Mouse (Mus musculus) neural tube, embryonic 11.5 days (tissue): ENCODE results near the gene Tshz2. TPM values are rescaled to one million over a fixed set of nuclear protein-coding genes. Genes with fewer than 3 reads are reported as not detected.

Source experiments
- ATAC-seq: fragments of 200-750 bp; cut with Nextera tagmentation; 2 replicates; pipeline ENCODE4 v1.8.0; 2017; ENCODE audit warnings: moderate number of reproducible peaks, mild to moderate bottlenecking, moderate TSS enrichment, moderate library complexity; ENCODE audit not compliant: insufficient read depth, low FRiP score, low TSS enrichment
- DNase-seq: peaks from one replicate; pipeline ENCODE4 v3.0.0-alpha.2; 2015; ENCODE audit warnings: low spot score
- H3K27ac ChIP-seq: fragments of 300-500 bp; sonication (generic); 2 replicates; pipeline ENCODE4 v1.5.1; 2014; ENCODE audit warnings: low read depth, mild to moderate bottlenecking, low read length
- H3K27me3 ChIP-seq: fragments of 300-500 bp; sonication (generic); 2 replicates; pipeline ENCODE4 v1.6.1; 2014; ENCODE audit warnings: mild to moderate bottlenecking, low read length, mixed read lengths; ENCODE audit not compliant: control insufficient read depth, insufficient read depth
- H3K36me3 ChIP-seq: fragments of 300-500 bp; sonication (generic); 2 replicates; pipeline ENCODE4 v1.6.1; 2014; ENCODE audit warnings: mild to moderate bottlenecking, low read length, moderate library complexity, mixed read lengths; ENCODE audit not compliant: control insufficient read depth, insufficient read depth
- H3K4me1 ChIP-seq: fragments of 300-500 bp; sonication (generic); 2 replicates; pipeline ENCODE4 v1.6.1; 2014; ENCODE audit warnings: low read length, mixed read lengths; ENCODE audit not compliant: control insufficient read depth, insufficient read depth
- H3K4me2 ChIP-seq: fragments of 300-500 bp; sonication (generic); 2 replicates; pipeline ENCODE4 v1.6.1; 2014; ENCODE audit warnings: low read depth, mild to moderate bottlenecking, moderate library complexity
- H3K4me3 ChIP-seq: fragments of 300-500 bp; sonication (generic); 2 replicates; pipeline ENCODE4 v1.5.1; 2014; ENCODE audit warnings: low read depth, low read length
- H3K9ac ChIP-seq: fragments of 300-500 bp; sonication (generic); 2 replicates; pipeline ENCODE4 v1.6.1; 2014; ENCODE audit warnings: mild to moderate bottlenecking, low read length
- H3K9me3 ChIP-seq: fragments of 300-500 bp; sonication (generic); 2 replicates; pipeline ENCODE4 v1.6.1; 2016; ENCODE audit warnings: low read length; ENCODE audit not compliant: control insufficient read depth
- WGBS: fragments of 180-500 bp; shearing (Covaris S2); extraction: QIAGEN DNeasy Blood & Tissue Kit; methylation state at CpG from one replicate; pipeline ENCODE4 v1.1.7; 2014; 5-methylcytosine and 5-hydroxymethylcytosine counted together
- polyA plus RNA-seq: library from polyadenylated mRNA; unstranded; fragments of >200 nt; fragmentation: Nextera tagmentation; extraction: Ambion mirVana; gene quantifications from 2 replicates; pipeline ENCODE4 v1.2.1, GENCODE M21; 2014

Tshz2 gene
- polyA plus RNA-seq, 1 experiment from 2014 or later: 9.1 TPM

DNA sequence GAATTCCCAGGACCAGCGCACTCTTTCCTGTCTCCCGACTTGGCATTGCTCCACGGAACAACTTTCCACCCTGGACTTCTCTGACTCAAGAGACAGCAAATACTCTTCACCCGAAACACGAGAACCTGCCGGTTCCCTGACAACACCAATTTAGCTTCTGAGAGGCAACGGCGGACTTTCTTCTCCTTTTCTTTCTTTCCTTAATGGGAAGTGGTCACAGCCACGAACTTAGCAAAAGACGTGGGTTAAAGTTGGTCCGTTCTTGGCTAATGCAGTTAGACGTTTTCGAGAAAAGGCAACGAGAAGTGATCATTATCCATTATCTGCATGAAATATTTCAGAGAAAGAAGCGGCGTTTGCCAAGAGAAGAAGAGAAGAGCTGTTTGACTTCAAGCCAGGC is 240.6 kb downstream of the Tshz2 start:
- 90% methylated on average over 16 of the region's 16 CpGs for WGBS
- DNase-seq: no peak
- H3K4me3 ChIP-seq: no peak overlapping the region
- ATAC-seq: no peak
- no peaks in the 10 kb centered on the region for H3K36me3 ChIP-seq
- H3K4me2 ChIP-seq: no peak overlapping the region
- H3K9ac ChIP-seq: no peak overlapping the region
- 0 out of 2 replicates have a peak overlapping the region, but pooled peaks have one; percentile 20 for H3K27ac ChIP-seq
- no peaks in the 10 kb centered on the region for H3K27me3 ChIP-seq
- H3K4me1 ChIP-seq: peaks cover 3% of the 10 kb centered on the region; the same call in 1 of the 2 replicates
- no peaks in the 10 kb centered on the region for H3K9me3 ChIP-seq

GRCm38 (mm10) chr2:169887921-169888320 is 255.1 kb downstream of the Tshz2 start:
- DNase-seq (no peak), ATAC-seq (no peak)
- Histone ChIP-seq H3K4me1 (peaks cover 2% of the 10 kb centered on the region; the same call in 1 of the 2 replicates), H3K36me3 (peaks cover 3% of the 10 kb centered on the region; the same call in 1 of the 2 replicates), H3K27ac (no peak overlapping the region), H3K9ac (no peak overlapping the region), H3K4me3 (no peak overlapping the region), H3K27me3 (no peaks in the 10 kb centered on the region), H3K9me3 (no peaks in the 10 kb centered on the region), H3K4me2 (no peak overlapping the region)
- 76% methylated on average over 9 of the region's 9 CpGs for WGBS

GRCm38 (mm10) chr2:169892441-169893038 is 259.7 kb downstream of the Tshz2 start:
- Histone ChIP-seq H3K9me3 (no peaks in the 10 kb centered on the region), H3K27ac (no peak overlapping the region), H3K9ac (no peak overlapping the region), H3K4me3 (no peak overlapping the region), H3K4me1 (peaks cover 2% of the 10 kb centered on the region; the same call in 1 of the 2 replicates), H3K36me3 (no peaks in the 10 kb centered on the region), H3K4me2 (no peak overlapping the region), H3K27me3 (no peaks in the 10 kb centered on the region)
- DNase-seq (peak; percentile 29), ATAC-seq (no peak)
- WGBS: 39% methylated on average over 14 of the region's 14 CpGs

- no peaks in the 10 kb centered on the region for H3K9me3 ChIP-seq
- no peak overlapping the region for H3K4me3 ChIP-seq
- H3K4me2 ChIP-seq: no peak overlapping the region
- no peaks in the 10 kb centered on the region for H3K36me3 ChIP-seq
- H3K27me3 ChIP-seq: no peaks in the 10 kb centered on the region
- ATAC-seq (no peak), DNase-seq (no peak)
- WGBS: 81% methylated on average over 7 of the region's 7 CpGs
- no peak overlapping the region for H3K27ac ChIP-seq
- no peak overlapping the region for H3K9ac ChIP-seq
- peaks cover 9% of the 10 kb centered on the region; the same call in 1 of the 2 replicates for H3K4me1 ChIP-seq
These were observed 270.1 kb downstream of the Tshz2 start for GRCm38 (mm10) chr2:169902896-169903295.

DNA sequence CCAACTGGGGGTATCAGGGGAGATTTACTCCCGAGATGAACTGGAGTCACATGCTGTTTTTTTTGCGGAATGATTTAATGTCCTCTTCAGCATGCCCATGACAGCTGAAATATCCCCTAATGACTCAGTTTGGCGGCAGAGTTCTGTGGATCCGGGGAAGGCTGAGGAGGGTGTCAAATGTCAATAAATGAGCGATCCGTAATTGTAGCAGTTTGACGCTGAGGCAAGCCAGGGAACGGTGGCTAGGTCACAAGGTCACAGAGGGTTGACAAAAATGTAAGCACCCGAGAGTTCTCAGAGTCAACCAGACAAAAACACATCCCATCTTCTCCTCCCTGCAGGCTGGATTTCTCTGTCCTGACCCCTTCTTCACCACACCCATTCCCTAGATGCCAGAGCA is 273.6 kb downstream of the Tshz2 start:
- Histone ChIP-seq H3K9me3 (no peaks in the 10 kb centered on the region), H3K27me3 (no peaks in the 10 kb centered on the region), H3K36me3 (no peaks in the 10 kb centered on the region), H3K4me1 (peaks cover 9% of the 10 kb centered on the region; the same call in 1 of the 2 replicates), H3K9ac (no peak overlapping the region), H3K4me3 (no peak overlapping the region), H3K4me2 (no peak overlapping the region; the same call in 1 of the 2 replicates), H3K27ac (peak overlapping the region; percentile 17; the same call in 1 of the 2 replicates)
- ATAC-seq: no peak
- DNase-seq: peak; percentile 38
- WGBS: 5% methylated on average over 9 of the region's 9 CpGs

DNA sequence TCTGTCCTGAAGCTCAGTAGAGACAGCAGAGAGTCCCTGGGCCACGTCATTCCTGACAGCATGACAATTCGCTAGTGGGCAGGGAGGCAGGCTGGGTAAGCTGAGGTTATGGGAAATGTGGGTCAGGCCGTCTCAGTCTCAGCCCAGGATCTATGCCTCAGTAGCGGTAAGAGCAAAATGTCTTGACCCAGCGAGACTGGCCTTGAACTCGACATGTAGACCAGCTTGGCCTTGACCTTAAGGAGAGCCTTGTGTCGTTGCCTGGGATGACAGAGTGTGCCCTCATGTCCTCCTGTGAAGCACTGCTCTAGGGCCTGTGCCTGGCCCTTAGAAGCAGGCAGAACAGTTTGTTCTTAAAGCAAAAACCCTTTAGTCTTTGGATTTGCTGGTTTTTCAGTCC is 275.2 kb downstream of the Tshz2 start:
- Histone ChIP-seq H3K4me3 (no peak overlapping the region), H3K27ac (no peak overlapping the region), H3K4me1 (peaks cover 9% of the 10 kb centered on the region; the same call in 1 of the 2 replicates), H3K9ac (no peak overlapping the region), H3K36me3 (no peaks in the 10 kb centered on the region), H3K9me3 (no peaks in the 10 kb centered on the region), H3K27me3 (no peaks in the 10 kb centered on the region), H3K4me2 (no peak overlapping the region)
- ATAC-seq: no peak
- no peak for DNase-seq
- WGBS: 87% methylated on average over 7 of the region's 7 CpGs

GRCm38 (mm10) chr2:169910606-169911005 is 277.8 kb downstream of the Tshz2 start:
- Histone ChIP-seq H3K9me3 (no peaks in the 10 kb centered on the region), H3K4me1 (peaks cover 9% of the 10 kb centered on the region; the same call in 1 of the 2 replicates), H3K4me2 (no peak overlapping the region), H3K9ac (no peak overlapping the region), H3K27me3 (no peaks in the 10 kb centered on the region), H3K36me3 (no peaks in the 10 kb centered on the region), H3K27ac (no peak overlapping the region), H3K4me3 (no peak overlapping the region)
- no peak for ATAC-seq
- 70% methylated on average over 4 of the region's 4 CpGs for WGBS
- no peak for DNase-seq

DNA sequence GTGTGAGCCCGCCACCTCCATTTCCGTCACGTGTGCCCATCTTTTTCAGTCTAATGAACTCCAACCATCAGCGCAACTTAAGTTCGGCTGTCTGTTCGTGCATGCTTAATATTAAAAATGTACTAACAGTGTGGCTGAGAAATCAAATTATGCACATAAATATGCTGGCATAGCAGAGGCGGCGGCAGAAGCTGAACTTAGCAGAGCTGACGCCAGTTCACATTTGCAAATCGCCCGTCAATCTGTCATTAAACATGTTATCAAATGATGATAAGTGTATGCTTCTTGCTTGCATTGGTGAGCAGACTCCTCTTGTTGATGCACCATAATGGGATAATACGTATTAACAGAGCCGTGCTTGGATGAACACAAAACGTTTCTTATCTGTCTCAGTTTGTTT is 280.0 kb downstream of the Tshz2 start:
- ATAC-seq: no peak
- no peaks in the 10 kb centered on the region for H3K27me3 ChIP-seq
- DNase-seq: no peak
- H3K9ac ChIP-seq: no peak overlapping the region
- H3K4me2 ChIP-seq: no peak overlapping the region
- no peak overlapping the region for H3K27ac ChIP-seq
- H3K4me3 ChIP-seq: no peak overlapping the region
- H3K9me3 ChIP-seq: no peaks in the 10 kb centered on the region
- WGBS: 86% methylated on average over 14 of the region's 14 CpGs
- H3K36me3 ChIP-seq: no peaks in the 10 kb centered on the region
- no peaks in the 10 kb centered on the region for H3K4me1 ChIP-seq

DNA sequence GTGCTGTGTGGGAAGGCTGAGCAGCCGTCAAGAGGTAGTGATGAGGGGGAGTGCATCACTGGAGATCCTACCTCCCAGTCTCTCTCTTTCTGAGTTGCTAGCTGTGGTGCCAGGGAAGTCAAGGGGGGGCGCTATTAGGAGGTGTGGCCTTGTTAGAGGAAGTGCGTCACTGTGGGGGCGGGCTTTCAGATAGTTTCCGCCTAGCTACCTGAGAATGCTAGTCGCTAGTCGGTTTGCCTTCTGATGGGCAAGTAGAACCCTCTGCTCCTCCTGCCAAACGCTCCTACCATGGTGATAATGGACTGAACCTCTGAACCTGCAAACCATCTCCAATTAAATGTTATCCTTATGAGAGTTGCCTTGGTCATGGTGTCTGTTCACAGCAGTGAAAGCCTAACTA is 282.1 kb downstream of the Tshz2 start:
- Histone ChIP-seq H3K4me1 (no peaks in the 10 kb centered on the region), H3K4me2 (no peak overlapping the region), H3K9ac (no peak overlapping the region), H3K36me3 (no peaks in the 10 kb centered on the region), H3K4me3 (no peak overlapping the region), H3K9me3 (no peaks in the 10 kb centered on the region), H3K27ac (no peak overlapping the region), H3K27me3 (no peaks in the 10 kb centered on the region)
- 83% methylated on average over 8 of the region's 8 CpGs for WGBS
- DNase-seq (no peak), ATAC-seq (no peak)
